Mouse (Mus musculus) CH12.LX (cell line): ENCODE data around the gene Wnt5b. TPM values are rescaled to one million over a fixed set of nuclear protein-coding genes. Genes with fewer than 3 reads are reported as not detected.
A peak's percentile ranks its signal among the peaks of the same experiment; 100 is the strongest.
"Not testable (repeated sequence)": the region's sequence is repeated elsewhere in the genome, so short reads cannot be mapped to it uniquely, and the experiment has no call there.

ENCODE experiments used
- DNase-seq: peaks from one replicate; pipeline ENCODE4 v3.0.0-alpha.2; 2013; ENCODE audit errors: extremely low read depth
- H3K27ac ChIP-seq: 2 replicates; pipeline ENCODE4 v1.5.1; 2012; ENCODE audit warnings: low read depth, mild to moderate bottlenecking, control low read depth, moderate library complexity; ENCODE audit not compliant: insufficient read depth
- H3K27me3 ChIP-seq: replicated peaks from 2 replicates; pipeline ENCODE3; 2012; ENCODE audit warnings: inconsistent platforms
- H3K36me3 ChIP-seq, 2 experiments: replicated peaks in 1 of 2; 2 replicates each; pipeline versions ENCODE3 to v1.6.1; 2012; ENCODE audit warnings: inconsistent platforms in 1 of 2, low read length in 1 of 2, mild to moderate bottlenecking in 1 of 2, mixed read lengths in 1 of 2, moderate library complexity in 1 of 2; ENCODE audit not compliant: control insufficient read depth in 1 of 2, insufficient read depth in 1 of 2
- H3K4me1 ChIP-seq, 2 experiments: 2 replicates each; pipeline ENCODE4 v1.6.1; 2012; ENCODE audit warnings: inconsistent platforms in 1 of 2, moderate library complexity in 1 of 2; ENCODE audit not compliant: insufficient read depth in 2 of 2, control insufficient read depth in 1 of 2
- H3K4me2 ChIP-seq: 2 replicates; pipeline ENCODE4 v1.6.1; 2012; ENCODE audit warnings: low read depth, mild to moderate bottlenecking, control low read depth; ENCODE audit not compliant: poor library complexity, insufficient read depth, severe bottlenecking
- H3K4me3 ChIP-seq, 3 experiments: fragments of 150-350 bp in 1 of 3; sonication (generic) in 1 of 3; replicated peaks in 1 of 3; 2 replicates each; pipeline versions ENCODE3 to v1.5.1; 2011 to 2012; ENCODE audit warnings: low read depth in 2 of 3, low read length in 2 of 3, mild to moderate bottlenecking in 2 of 3, moderate library complexity in 2 of 3, control low read depth in 1 of 3, improper control_type of control experiment in 1 of 3, inconsistent platforms in 1 of 3, mixed read lengths in 1 of 3; ENCODE audit not compliant: poor library complexity in 1 of 3
- H3K79me2 ChIP-seq: replicated peaks from 2 replicates; pipeline ENCODE4 v1.6.1; 2012; ENCODE audit warnings: mild to moderate bottlenecking, moderate library complexity; ENCODE audit not compliant: control insufficient read depth, poor library complexity, insufficient read depth, severe bottlenecking; ENCODE audit errors: extremely low read depth
- H3K9ac ChIP-seq: 2 replicates; pipeline ENCODE4 v1.6.1; 2012; ENCODE audit warnings: low read depth, mild to moderate bottlenecking, control low read depth, moderate library complexity; ENCODE audit not compliant: insufficient read depth
- H3K9me3 ChIP-seq: replicated peaks from 2 replicates; pipeline ENCODE3; 2012; ENCODE audit warnings: low read length, inconsistent platforms, mixed read lengths
- BHLHE40 ChIP-seq: IDR thresholded peaks from 2 replicates; pipeline ENCODE4 v1.6.1; 2011; ENCODE audit warnings: mild to moderate bottlenecking, low read depth, low read length, improper control_type of control experiment
- CHD1 ChIP-seq: IDR thresholded peaks from 2 replicates; pipeline ENCODE4 v1.6.1; 2012; ENCODE audit warnings: low read depth, low read length, improper control_type of control experiment, inconsistent platforms
- CHD2 ChIP-seq: IDR thresholded peaks from 2 replicates; pipeline ENCODE4 v1.6.1; 2011; ENCODE audit warnings: low read length, improper control_type of control experiment
- E2F4 ChIP-seq: IDR thresholded peaks from 2 replicates; pipeline ENCODE4 v1.6.1; 2011; ENCODE audit warnings: low read depth, low read length, improper control_type of control experiment; ENCODE audit not compliant: insufficient replicate concordance
- ELF1 ChIP-seq: IDR thresholded peaks from 2 replicates; pipeline ENCODE4 v1.6.1; 2014; ENCODE audit warnings: low read depth, mild to moderate bottlenecking, inconsistent platforms, low read length, improper control_type of control experiment
- EP300 ChIP-seq: IDR thresholded peaks from 2 replicates; pipeline ENCODE4 v1.6.1; 2011; ENCODE audit warnings: low read length, improper control_type of control experiment
- ETS1 ChIP-seq: conservative IDR thresholded peaks from 2 replicates; pipeline ENCODE4 v1.6.1; 2012; ENCODE audit warnings: low read depth, mild to moderate bottlenecking, inconsistent platforms, low read length, improper control_type of control experiment, moderate library complexity
- JUN ChIP-seq: IDR thresholded peaks from 2 replicates; pipeline ENCODE4 v1.6.1; 2011; ENCODE audit warnings: low read depth, mild to moderate bottlenecking, low read length, improper control_type of control experiment, moderate library complexity; ENCODE audit not compliant: insufficient read depth
- KAT2A ChIP-seq: IDR thresholded peaks from 2 replicates; pipeline ENCODE4 v1.6.1; 2012; ENCODE audit warnings: low read length, improper control_type of control experiment, inconsistent platforms; ENCODE audit not compliant: insufficient replicate concordance
- MAFK ChIP-seq: IDR thresholded peaks from 2 replicates; pipeline ENCODE4 v1.6.1; 2011; ENCODE audit warnings: low read length, improper control_type of control experiment; ENCODE audit not compliant: insufficient replicate concordance
- MAX ChIP-seq: IDR thresholded peaks from 2 replicates; pipeline ENCODE4 v1.6.1; 2011; ENCODE audit warnings: low read length, improper control_type of control experiment
- MAZ ChIP-seq: IDR thresholded peaks from 2 replicates; pipeline ENCODE4 v1.6.1; 2012; ENCODE audit warnings: low read depth, mild to moderate bottlenecking, inconsistent platforms, low read length, improper control_type of control experiment, moderate library complexity
- MEF2A ChIP-seq: IDR thresholded peaks from 2 replicates; pipeline ENCODE4 v1.6.1; 2014; ENCODE audit warnings: low read depth, mild to moderate bottlenecking, inconsistent platforms, low read length, improper control_type of control experiment, borderline replicate concordance
- MXI1 ChIP-seq: IDR thresholded peaks from 2 replicates; pipeline ENCODE4 v1.6.1; 2011; ENCODE audit warnings: mild to moderate bottlenecking, low read depth, low read length, improper control_type of control experiment
- MYC ChIP-seq: IDR thresholded peaks from 2 replicates; pipeline ENCODE4 v1.6.1; 2011; ENCODE audit warnings: low read depth, mild to moderate bottlenecking, improper control_type of control experiment, low read length
- NELFE ChIP-seq: IDR thresholded peaks from 2 replicates; pipeline ENCODE4 v1.6.1; 2011; ENCODE audit warnings: low read depth, low read length, improper control_type of control experiment
- NRF1 ChIP-seq: IDR thresholded peaks from 2 replicates; pipeline ENCODE4 v1.6.1; 2014; ENCODE audit warnings: low read depth, mild to moderate bottlenecking, inconsistent platforms, low read length, improper control_type of control experiment, moderate library complexity
- PAX5 ChIP-seq: IDR thresholded peaks from 2 replicates; pipeline ENCODE4 v1.6.1; 2012; ENCODE audit warnings: low read length, inconsistent platforms, mixed read lengths
- POLR2A ChIP-seq: IDR thresholded peaks from 2 replicates; pipeline ENCODE4 v1.6.1; 2011; ENCODE audit warnings: low read depth, mild to moderate bottlenecking, improper control_type of control experiment, low read length
- POLR2AphosphoS2 ChIP-seq: IDR thresholded peaks from 2 replicates; pipeline ENCODE4 v1.6.1; 2011; ENCODE audit warnings: low read depth, low read length, improper control_type of control experiment
- RAD21 ChIP-seq: IDR thresholded peaks from 2 replicates; pipeline ENCODE4 v1.6.1; 2011; ENCODE audit warnings: low read depth, mild to moderate bottlenecking, low read length, improper control_type of control experiment, moderate library complexity
- RCOR1 ChIP-seq: conservative IDR thresholded peaks from 2 replicates; pipeline ENCODE4 v1.6.1; 2012; ENCODE audit warnings: low read depth, mild to moderate bottlenecking, inconsistent platforms, low read length, improper control_type of control experiment
- SIN3A ChIP-seq: IDR thresholded peaks from 2 replicates; pipeline ENCODE4 v1.6.1; 2012; ENCODE audit warnings: low read length, improper control_type of control experiment, inconsistent platforms
- SMC3 ChIP-seq: IDR thresholded peaks from 2 replicates; pipeline ENCODE4 v1.6.1; 2011; ENCODE audit warnings: low read depth, low read length, improper control_type of control experiment
- TBP ChIP-seq: conservative IDR thresholded peaks from 2 replicates; pipeline ENCODE4 v1.6.1; 2011; ENCODE audit warnings: low read depth, low read length, improper control_type of control experiment
- UBTF ChIP-seq: IDR thresholded peaks from 2 replicates; pipeline ENCODE4 v1.6.1; 2012; ENCODE audit warnings: low read depth, mild to moderate bottlenecking, inconsistent platforms, low read length, improper control_type of control experiment, moderate library complexity
- USF1 ChIP-seq: IDR thresholded peaks from 2 replicates; pipeline ENCODE4 v1.6.1; 2014; ENCODE audit warnings: low read depth, mild to moderate bottlenecking, inconsistent platforms, low read length, improper control_type of control experiment
- ZC3H11A ChIP-seq: IDR thresholded peaks from 2 replicates; pipeline ENCODE4 v1.6.1; 2012; ENCODE audit warnings: low read depth, mild to moderate bottlenecking, inconsistent platforms, low read length, improper control_type of control experiment
- ZMIZ1 ChIP-seq: IDR thresholded peaks from 2 replicates; pipeline ENCODE4 v1.6.1; 2012; ENCODE audit warnings: low read depth, mild to moderate bottlenecking, inconsistent platforms, low read length, improper control_type of control experiment
- ZNF384 ChIP-seq: IDR thresholded peaks from 2 replicates; pipeline ENCODE4 v1.6.1; 2012; ENCODE audit warnings: low read depth, low read length, improper control_type of control experiment, inconsistent platforms
- dilution Hi-C: fragments of 300-500 bp; cut with MboI; formaldehyde crosslinking; loops from 2 replicates; pipeline ENCODE4 v1.14.3; 2020; ENCODE audit warnings: low sequenced_read_pairs; ENCODE audit not compliant: extremely low pct_unique_long_range_greater_than_20kb, extremely low pct_ligation_motif_present
- in situ Hi-C: fragments of 300-500 bp; cut with MboI; formaldehyde crosslinking; loops from 3 replicates; pipeline ENCODE4 v1.14.3; 2019; ENCODE audit warnings: low sequenced_read_pairs, low pct_ligation_motif_present, low pct_unique_long_range_greater_than_20kb, mixed read lengths
- polyA plus RNA-seq: library from polyadenylated mRNA; unstranded; fragments of >175 nt; gene quantifications from 2 replicates; pipeline ENCODE4 v1.2.1, GENCODE M21; 2012; ENCODE audit warnings: low read depth; ENCODE audit not compliant: insufficient read length
- total RNA-seq, 2 experiments: library from RNA; depleted of rRNA; stranded (reverse); fragments of 300-350 nt in 1 of 2; fragments of >200 nt in 1 of 2; gene quantifications; 2 replicates each; pipeline ENCODE4 v1.2.3; 2012 to 2014

Wnt5b gene
- total and polyA plus RNA-seq, 3 experiments = 1.2 to 2.0 (median 1.5) TPM

DNA sequence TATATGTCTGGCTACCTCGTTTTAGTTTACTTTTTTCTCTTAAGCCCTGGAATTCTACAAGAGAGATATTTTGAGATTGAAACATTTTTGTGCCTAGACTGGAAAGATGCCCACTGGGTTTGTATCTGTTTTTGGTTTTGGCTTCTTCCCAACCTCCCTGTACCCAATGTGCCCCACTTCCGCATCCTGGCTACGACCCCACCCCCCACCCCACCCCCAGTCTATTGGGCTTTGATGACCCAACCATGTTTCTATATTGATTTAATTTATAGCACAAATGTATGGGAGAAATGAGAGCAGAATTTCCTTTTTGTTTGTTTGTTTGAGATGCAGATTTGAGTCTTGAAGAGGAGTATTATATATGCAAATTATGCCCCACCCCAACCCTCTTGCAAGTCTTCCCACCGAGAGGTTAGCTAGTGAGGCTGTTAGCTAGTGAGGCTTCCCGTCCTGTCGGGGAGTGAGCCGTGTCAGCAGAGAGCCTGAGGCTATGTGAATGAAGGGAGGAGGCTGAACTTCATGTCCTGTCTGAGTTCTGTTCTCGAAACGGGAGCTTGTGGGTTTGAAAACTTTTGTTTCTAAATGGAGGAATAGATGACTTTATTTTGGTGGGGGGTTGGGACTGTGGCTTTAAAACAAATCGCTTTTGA, 62.3 kb downstream of the Wnt5b start:
- H3K27me3 ChIP-seq, H3K27ac ChIP-seq, H3K9me3 ChIP-seq, dilution Hi-C loops: not testable (repeated sequence)
- peaks cover 4 to 18% of the 10 kb centered on the region in 2 experiments; a peak in 3 of 4 replicates for H3K4me1 ChIP-seq
- peak overlapping the region; percentile 25; the same call in 1 of the 2 replicates for H3K9ac ChIP-seq
- DNase-seq = peak; percentile 48
- 0 out of 2 replicates have a peak, but pooled peaks have one; percentile 62 for TF ChIP-seq SIN3A
- TF ChIP-seq ELF1 = peak; percentile 73
- H3K79me2 ChIP-seq = peaks cover 26% of the 10 kb centered on the region
- peak overlapping the region; percentile 68 for H3K4me2 ChIP-seq
- H3K36me3 ChIP-seq = peaks cover 4 to 32% of the 10 kb centered on the region in 2 experiments
- in situ Hi-C loops = loop anchor here (10.0 to 25.0 kb wide), 4 partner anchors 305 to 830 kb away; partner anchors contain the start of gene Rad52
- peak overlapping the region; percentile 48 to 83 (median 51) for H3K4me3 ChIP-seq

DNA sequence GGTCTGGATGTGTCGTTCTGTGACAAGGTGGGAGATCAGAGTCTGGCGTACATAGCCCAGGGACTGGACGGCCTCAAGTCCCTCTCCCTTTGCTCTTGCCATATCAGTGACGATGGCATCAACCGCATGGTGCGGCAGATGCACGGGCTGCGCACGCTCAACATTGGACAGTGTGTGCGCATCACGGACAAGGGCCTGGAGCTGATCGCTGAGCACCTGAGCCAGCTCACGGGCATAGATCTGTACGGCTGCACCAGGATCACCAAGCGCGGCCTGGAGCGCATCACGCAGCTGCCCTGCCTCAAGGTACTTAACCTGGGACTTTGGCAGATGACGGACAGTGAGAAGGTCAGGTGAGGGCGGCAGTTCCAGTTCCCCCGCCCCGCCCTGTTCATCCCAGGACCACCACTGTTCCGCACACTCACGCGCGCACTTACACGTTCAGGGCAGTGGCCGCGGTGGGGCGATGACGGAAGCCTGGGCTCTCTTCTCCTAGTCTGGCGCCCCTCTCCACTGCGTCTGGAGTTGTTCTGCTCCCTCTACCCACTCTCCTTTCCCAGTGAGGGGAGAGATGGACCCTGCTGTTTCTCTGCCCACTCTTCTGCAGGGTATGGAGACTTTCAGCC, 63.3 kb downstream of the Wnt5b start:
- Histone ChIP-seq H3K27me3 (no peaks in the 10 kb centered on the region), H3K4me3 (peak overlapping the region; percentile 83 to 85 (median 84)), H3K9me3 (no peaks in the 10 kb centered on the region), H3K79me2 (peaks cover 26% of the 10 kb centered on the region), H3K4me2 (peak overlapping the region; percentile 33), H3K4me1 (peaks cover 4 to 18% of the 10 kb centered on the region in 2 experiments; a peak in 3 of 4 replicates), H3K36me3 (peaks cover 4 to 30% of the 10 kb centered on the region in 2 experiments), H3K27ac (peak overlapping the region; percentile 66), H3K9ac (peak overlapping the region; percentile 3)
- DNase-seq = peak; percentile 32
- in situ Hi-C loops (loop anchor here (10.0 to 25.0 kb wide), 4 partner anchors 306 to 831 kb away; partner anchors contain the start of gene Rad52), dilution Hi-C loops (no loop called here)
- TF ChIP-seq ZC3H11A (no peak), PAX5 (no peak), ZNF384 (no peak), CHD1 (0 out of 2 replicates have a peak, but pooled peaks have one; percentile 23), BHLHE40 (peak; percentile 52), TBP (no peak), CHD2 (no peak), KAT2A (no peak), MAFK (no peak), POLR2AphosphoS2 (no peak), ELF1 (no peak), E2F4 (no peak), MAX (peak; percentile 66; the same call in 1 of the 2 replicates), JUN (no peak), MYC (peak; percentile 7; the same call in 1 of the 2 replicates), NRF1 (peak; percentile 68), NELFE (no peak), POLR2A (no peak; the same call in 1 of the 2 replicates), SMC3 (no peak), ETS1 (no peak), RAD21 (no peak), ZMIZ1 (no peak), MAZ (no peak), MXI1 (no peak; the same call in 1 of the 2 replicates), MEF2A (no peak), UBTF (0 out of 2 replicates have a peak, but pooled peaks have one; percentile 43), USF1 (no peak), EP300 (no peak), RCOR1 (no peak), SIN3A (peak; percentile 21; the same call in 1 of the 2 replicates)
